Mouse (Mus musculus) embryo, embryonic 11 days (tissue): ENCODE results near the gene Mphosph9.
A peak's percentile ranks its signal among the peaks of the same experiment; 100 is the strongest.
"Not testable (repeated sequence)": the region's sequence is repeated elsewhere in the genome, so short reads cannot be mapped to it uniquely, and the experiment has no call there.

Source experiments
- DNase-seq: peaks from one replicate; pipeline ENCODE4 v3.0.0-alpha.2; 2015

Gene Mphosph9

GRCm38 (mm10) chr5:124341753-124342339 lies 14.1 kb upstream of the Mphosph9 start:
- not testable (repeated sequence) for DNase-seq

GRCm38 (mm10) chr5:124338791-124339190 lies 11.0 kb upstream of the Mphosph9 start:
- no peak for DNase-seq

GRCm38 (mm10) chr5:124337909-124338308 lies 10.1 kb upstream of the Mphosph9 start:
- peak; percentile 53 for DNase-seq

- no peak for DNase-seq
Observed at GRCm38 (mm10) chr5:124337103-124337502, 9.3 kb upstream of the Mphosph9 start.

GRCm38 (mm10) chr5:124334392-124334791 lies 6.6 kb upstream of the Mphosph9 start:
- DNase-seq = peak; percentile 66

- no peak for DNase-seq
Observed at GRCm38 (mm10) chr5:124330086-124330485, 2.3 kb upstream of the Mphosph9 start.

GRCm38 (mm10) chr5:124326829-124327228 lies 943 bp downstream of the Mphosph9 start:
- no peak for DNase-seq

GRCm38 (mm10) chr5:124317648-124318047 lies 10.1 kb downstream of the Mphosph9 start:
- no peak for DNase-seq

GRCm38 (mm10) chr5:124315941-124316340 lies 11.8 kb downstream of the Mphosph9 start:
- no peak for DNase-seq

GRCm38 (mm10) chr5:124315498-124315897 lies 12.3 kb downstream of the Mphosph9 start:
- no peak for DNase-seq

- no peak for DNase-seq
Observed at GRCm38 (mm10) chr5:124310091-124310490, 17.7 kb downstream of the Mphosph9 start.

- DNase-seq = peak; percentile 9
Observed at GRCm38 (mm10) chr5:124309155-124309554, 18.6 kb downstream of the Mphosph9 start.

- not testable (repeated sequence) for DNase-seq
Observed at GRCm38 (mm10) chr5:124302853-124303252, 24.9 kb downstream of the Mphosph9 start.

GRCm38 (mm10) chr5:124300132-124300531 lies 27.6 kb downstream of the Mphosph9 start:
- DNase-seq = peak; percentile 19

GRCm38 (mm10) chr5:124299307-124299706 lies 28.5 kb downstream of the Mphosph9 start:
- DNase-seq = peak; percentile 50

GRCm38 (mm10) chr5:124296475-124296874 lies 31.3 kb downstream of the Mphosph9 start:
- no peak for DNase-seq

- DNase-seq = no peak
Observed at GRCm38 (mm10) chr5:124293967-124294366, 33.8 kb downstream of the Mphosph9 start.

- no peak for DNase-seq
Observed at GRCm38 (mm10) chr5:124290216-124290615, 37.6 kb downstream of the Mphosph9 start.

GRCm38 (mm10) chr5:124287616-124288247 lies 40.0 kb downstream of the Mphosph9 start:
- DNase-seq = no peak

GRCm38 (mm10) chr5:124284330-124284729 lies 43.4 kb downstream of the Mphosph9 start:
- DNase-seq = peak; percentile 24

GRCm38 (mm10) chr5:124282854-124283253 lies 44.9 kb downstream of the Mphosph9 start:
- DNase-seq = no peak

- DNase-seq = no peak
Observed at GRCm38 (mm10) chr5:124270226-124270625, 57.5 kb downstream of the Mphosph9 start.

GRCm38 (mm10) chr5:124269661-124270060 lies 58.1 kb downstream of the Mphosph9 start:
- DNase-seq = peak; percentile 24

GRCm38 (mm10) chr5:124267652-124268051 lies 60.1 kb downstream of the Mphosph9 start:
- DNase-seq = no peak

GRCm38 (mm10) chr5:124266821-124267220 lies 61.0 kb downstream of the Mphosph9 start:
- DNase-seq = no peak
